In genomic region chr2:128609286-128609685, GRCm38 (mm10) we compare ENCODE assay signal across 38 mouse cellular contexts. TPM values are rescaled to one million over a fixed set of nuclear protein-coding genes. Genes with fewer than 3 reads are reported as not detected.
DNase-seq lines count a peak whose midpoint lies in the region; ATAC-seq and TF ChIP-seq lines count a peak whose summit lies in the region.
"Had no signal": no experiment of that assay in that cellular context is flagged by ENCODE, and none has a peak within 500 bp of the region (broad histone marks: within the 10 kb centered on the region; RNA-seq: fewer than 3 reads in every experiment).

No protein-coding gene starts in this region.

- H3K4me1 ChIP-seq in liver, embryonic 12.5 days = peaks cover 5% of the 10 kb centered on the region; the same call in 1 of the 2 replicates
- peaks cover 15% of the 10 kb centered on the region for H3K4me1 ChIP-seq in liver, postnatal 0 days (ENCODE audit: insufficient read depth)
- H3K4me1 ChIP-seq: embryonic facial prominence, embryonic 12.5 days; forebrain, embryonic 15.5 days; heart, embryonic 12.5 days; hindbrain, embryonic 13.5 days; midbrain, embryonic 13.5 days; stomach, embryonic 15.5 days had no signal

- H3K9ac ChIP-seq in liver, embryonic 12.5 days = no peak overlapping the region
- no peak overlapping the region for H3K9ac ChIP-seq in liver, postnatal 0 days (replicated peaks)
- H3K9ac ChIP-seq: embryonic facial prominence, embryonic 12.5 days; forebrain, embryonic 15.5 days; heart, embryonic 12.5 days; hindbrain, embryonic 13.5 days; midbrain, embryonic 13.5 days; stomach, embryonic 15.5 days had no signal

- peaks cover 46% of the 10 kb centered on the region for H3K36me3 ChIP-seq in liver, embryonic 12.5 days
- H3K36me3 ChIP-seq in liver, postnatal 0 days (replicated peaks; ENCODE audit: insufficient read depth, low read length) = peaks cover 26% of the 10 kb centered on the region

- DNase-seq in adrenal gland, adult 2 months = peak; percentile 13
- no peak for DNase-seq in adrenal gland, postnatal 14 days
- DNase-seq in adipocyte (ENCODE audit: low spot score) = peak; percentile 48
- DNase-seq in liver, postnatal 0 days = peak; percentile 20
- no peak for DNase-seq in layer of hippocampus, postnatal 36 days
- DNase-seq in left cerebral cortex, adult 9 months (ENCODE audit: low spot score in 2 of 2) = no peak
- DNase-seq: cerebellum, adult 8-10 months; embryo, embryonic 11 days; gastrocnemius, postnatal 25 days; heart, adult 2 months; heart, postnatal 4 days; kidney, adult 11 months; lung, adult 18-20 months; lung, postnatal 4 days; retina, postnatal 1 day; right cerebral cortex, postnatal 14 days had no signal

- WGBS in liver, embryonic 12.5 days (ENCODE audit: insufficient replicate concordance) = 74% methylated on average over 5 of the region's 5 CpGs
- 61% methylated on average over 5 of the region's 5 CpGs for WGBS in liver, postnatal 0 days (ENCODE audit: insufficient replicate concordance)

- H3K9me3 ChIP-seq in liver, embryonic 12.5 days (replicated peaks) = no peaks in the 10 kb centered on the region
- peaks cover 4% of the 10 kb centered on the region; the same call in 1 of the 2 replicates for H3K9me3 ChIP-seq in liver, postnatal 0 days (ENCODE audit: low read length)
- H3K9me3 ChIP-seq: embryonic facial prominence, embryonic 12.5 days; stomach, embryonic 15.5 days had no signal

- no peak overlapping the region for H3K4me3 ChIP-seq in liver, embryonic 12.5 days
- H3K4me3 ChIP-seq in liver, postnatal 0 days (ENCODE audit: low read depth, low read length) = no peak overlapping the region
- H3K4me3 ChIP-seq: embryonic facial prominence, embryonic 12.5 days; forebrain, embryonic 15.5 days; heart, adult 2 months; heart, embryonic 12.5 days; hindbrain, embryonic 13.5 days; megakaryocyte, embryonic 14.5 days; midbrain, embryonic 13.5 days; stomach, embryonic 15.5 days had no signal

- TF ChIP-seq CTCF in liver, postnatal 0 days (IDR thresholded peaks at IDR 0.05; ENCODE audit: low read depth) = no peak

- no peaks in the 10 kb centered on the region for H3K27me3 ChIP-seq in liver, embryonic 12.5 days (replicated peaks)
- H3K27me3 ChIP-seq in liver, postnatal 0 days (ENCODE audit: insufficient read depth, low read length) = no peaks in the 10 kb centered on the region
- H3K27me3 ChIP-seq: CH12.LX; embryonic facial prominence, embryonic 12.5 days; forebrain, embryonic 15.5 days; heart, embryonic 12.5 days; hindbrain, embryonic 13.5 days; megakaryocyte, embryonic 14.5 days; midbrain, embryonic 13.5 days; stomach, embryonic 15.5 days had no signal

- no peak overlapping the region for H3K4me2 ChIP-seq in liver, embryonic 12.5 days
- H3K4me2 ChIP-seq in liver, postnatal 0 days (ENCODE audit: low read depth, low read length) = no peak overlapping the region
- H3K4me2 ChIP-seq: embryonic facial prominence, embryonic 12.5 days; forebrain, embryonic 15.5 days; heart, embryonic 12.5 days; hindbrain, embryonic 13.5 days; midbrain, embryonic 13.5 days; stomach, embryonic 15.5 days had no signal

- TF ChIP-seq EP300 in liver, postnatal 0 days (IDR thresholded peaks at IDR 0.05; ENCODE audit: low read depth) = no peak

- H3K27ac ChIP-seq in liver, embryonic 12.5 days = no peak overlapping the region
- H3K27ac ChIP-seq in liver, postnatal 0 days (ENCODE audit: low read depth) = peak overlapping the region; percentile 67
- H3K27ac ChIP-seq: embryonic facial prominence, embryonic 12.5 days; forebrain, embryonic 15.5 days; heart, adult 2 months; hindbrain, embryonic 13.5 days; kidney, postnatal 0 days; midbrain, embryonic 13.5 days; stomach, embryonic 15.5 days had no signal

- ATAC-seq in liver, embryonic 12.5 days = peak; percentile 38; the same call in 1 of the 2 replicates
- peak; percentile 44; the same call in 1 of the 2 replicates for ATAC-seq in liver, postnatal 0 days
- ATAC-seq: forebrain, embryonic 15.5 days; lung, postnatal 0 days; midbrain, embryonic 13.5 days had no signal

RNA-seq across cellular contexts. Expression of gene Spdye4c, which starts 18.3 kb away (rescaled TPM):
- not detected for total RNA-seq in adrenal gland, adult 2 months (2021)
- not detected in 2 replicates for polyA plus RNA-seq in adrenal gland, adult 2 months (2012; rRNA removed)
- total RNA-seq in adrenal gland, postnatal 14 days (2021) = not detected in 2 replicates
- not detected in 2 replicates for polyA plus RNA-seq in liver, embryonic 12.5 days (2016; fragmentation: Nextera tagmentation; extraction: Ambion mirVana)
- not detected in 2 replicates for polyA plus RNA-seq in liver, postnatal 0 days (2015; fragmentation: Nextera tagmentation; extraction: Ambion mirVana)
- not detected for total RNA-seq in layer of hippocampus, postnatal 36 days (2021)
- total RNA-seq: adrenal gland, postnatal 36 days; CH12.LX; ES-E14; gastrocnemius, adult 18-20 months; gastrocnemius, postnatal 25 days; heart, adult 2 months; heart, postnatal 4 days; left cerebral cortex, postnatal 14 days; monocyte, adult 5-6 weeks had no signal
- polyA plus RNA-seq: C2C12; embryonic facial prominence, embryonic 12.5 days; forebrain, embryonic 15.5 days; frontal cortex, adult 2 months; heart, adult 2 months; heart, embryonic 12.5 days; heart, postnatal 0 days; hindbrain, embryonic 13.5 days; kidney, postnatal 0 days; limb, embryonic 11.5 days; lung, postnatal 0 days; midbrain, embryonic 13.5 days; neural tube, embryonic 14.5 days; small intestine, adult 2 months; stomach, embryonic 15.5 days had no signal

Comparison
In these comparisons a context has a peak if more than half of its experiments do, and no peak if none do; other contexts are left out.
1. DNase-seq: peak in adrenal gland, adult 2 months (single experiment), adipocyte (single experiment) and liver, postnatal 0 days (single experiment); none in adrenal gland, postnatal 14 days (single experiment), layer of hippocampus, postnatal 36 days (0 of 2) and left cerebral cortex, adult 9 months (0 of 2).